Mouse (Mus musculus) CH12.LX (cell line): ENCODE measurements around the gene Wnk4. TPM values are rescaled to one million over a fixed set of nuclear protein-coding genes. Genes with fewer than 3 reads are reported as not detected.
A peak's percentile ranks its signal among the peaks of the same experiment; 100 is the strongest.

ENCODE experiments used
- DNase-seq: peaks from one replicate; pipeline ENCODE4 v3.0.0-alpha.2; 2013; ENCODE audit errors: extremely low read depth
- H3K27ac ChIP-seq: 2 replicates; pipeline ENCODE4 v1.5.1; 2012; ENCODE audit warnings: low read depth, mild to moderate bottlenecking, control low read depth, moderate library complexity; ENCODE audit not compliant: insufficient read depth
- H3K27me3 ChIP-seq: replicated peaks from 2 replicates; pipeline ENCODE3; 2012; ENCODE audit warnings: inconsistent platforms
- H3K36me3 ChIP-seq, 2 experiments: replicated peaks in 1 of 2; 2 replicates each; pipeline versions ENCODE3 to v1.6.1; 2012; ENCODE audit warnings: inconsistent platforms in 1 of 2, low read length in 1 of 2, mild to moderate bottlenecking in 1 of 2, mixed read lengths in 1 of 2, moderate library complexity in 1 of 2; ENCODE audit not compliant: control insufficient read depth in 1 of 2, insufficient read depth in 1 of 2
- H3K4me1 ChIP-seq, 2 experiments: 2 replicates each; pipeline ENCODE4 v1.6.1; 2012; ENCODE audit warnings: inconsistent platforms in 1 of 2, moderate library complexity in 1 of 2; ENCODE audit not compliant: insufficient read depth in 2 of 2, control insufficient read depth in 1 of 2
- H3K4me2 ChIP-seq: 2 replicates; pipeline ENCODE4 v1.6.1; 2012; ENCODE audit warnings: low read depth, mild to moderate bottlenecking, control low read depth; ENCODE audit not compliant: poor library complexity, insufficient read depth, severe bottlenecking
- H3K4me3 ChIP-seq, 3 experiments: fragments of 150-350 bp in 1 of 3; sonication (generic) in 1 of 3; replicated peaks in 1 of 3; 2 replicates each; pipeline versions ENCODE3 to v1.5.1; 2011 to 2012; ENCODE audit warnings: low read depth in 2 of 3, low read length in 2 of 3, mild to moderate bottlenecking in 2 of 3, moderate library complexity in 2 of 3, control low read depth in 1 of 3, improper control_type of control experiment in 1 of 3, inconsistent platforms in 1 of 3, mixed read lengths in 1 of 3; ENCODE audit not compliant: poor library complexity in 1 of 3
- H3K79me2 ChIP-seq: replicated peaks from 2 replicates; pipeline ENCODE4 v1.6.1; 2012; ENCODE audit warnings: mild to moderate bottlenecking, moderate library complexity; ENCODE audit not compliant: control insufficient read depth, poor library complexity, insufficient read depth, severe bottlenecking; ENCODE audit errors: extremely low read depth
- H3K9ac ChIP-seq: 2 replicates; pipeline ENCODE4 v1.6.1; 2012; ENCODE audit warnings: low read depth, mild to moderate bottlenecking, control low read depth, moderate library complexity; ENCODE audit not compliant: insufficient read depth
- H3K9me3 ChIP-seq: replicated peaks from 2 replicates; pipeline ENCODE3; 2012; ENCODE audit warnings: low read length, inconsistent platforms, mixed read lengths
- BHLHE40 ChIP-seq: IDR thresholded peaks from 2 replicates; pipeline ENCODE4 v1.6.1; 2011; ENCODE audit warnings: mild to moderate bottlenecking, low read depth, low read length, improper control_type of control experiment
- CHD1 ChIP-seq: IDR thresholded peaks from 2 replicates; pipeline ENCODE4 v1.6.1; 2012; ENCODE audit warnings: low read depth, low read length, improper control_type of control experiment, inconsistent platforms
- CHD2 ChIP-seq: IDR thresholded peaks from 2 replicates; pipeline ENCODE4 v1.6.1; 2011; ENCODE audit warnings: low read length, improper control_type of control experiment
- CTCF ChIP-seq, 2 experiments: IDR thresholded peaks in 1 of 2; conservative IDR thresholded peaks in 1 of 2; 2 replicates each; pipeline ENCODE4 v1.5.1; 2011 to 2012; ENCODE audit warnings: low read depth in 2 of 2, low read length in 2 of 2, improper control_type of control experiment in 1 of 2, inconsistent platforms in 1 of 2, mild to moderate bottlenecking in 1 of 2, moderate library complexity in 1 of 2
- GABPA ChIP-seq: IDR thresholded peaks from 2 replicates; pipeline ENCODE4 v1.6.1; 2012; ENCODE audit warnings: low read depth, low read length, improper control_type of control experiment, inconsistent platforms; ENCODE audit not compliant: insufficient replicate concordance
- HCFC1 ChIP-seq: IDR thresholded peaks from 2 replicates; pipeline ENCODE4 v1.6.1; 2012; ENCODE audit warnings: low read depth, mild to moderate bottlenecking, inconsistent platforms, low read length, improper control_type of control experiment
- IRF4 ChIP-seq: IDR thresholded peaks from 2 replicates; pipeline ENCODE4 v1.6.1; 2014; ENCODE audit warnings: low read depth, mild to moderate bottlenecking, inconsistent platforms, low read length, improper control_type of control experiment
- JUN ChIP-seq: IDR thresholded peaks from 2 replicates; pipeline ENCODE4 v1.6.1; 2011; ENCODE audit warnings: low read depth, mild to moderate bottlenecking, low read length, improper control_type of control experiment, moderate library complexity; ENCODE audit not compliant: insufficient read depth
- KAT2A ChIP-seq: IDR thresholded peaks from 2 replicates; pipeline ENCODE4 v1.6.1; 2012; ENCODE audit warnings: low read length, improper control_type of control experiment, inconsistent platforms; ENCODE audit not compliant: insufficient replicate concordance
- MAX ChIP-seq: IDR thresholded peaks from 2 replicates; pipeline ENCODE4 v1.6.1; 2011; ENCODE audit warnings: low read length, improper control_type of control experiment
- MEF2A ChIP-seq: IDR thresholded peaks from 2 replicates; pipeline ENCODE4 v1.6.1; 2014; ENCODE audit warnings: low read depth, mild to moderate bottlenecking, inconsistent platforms, low read length, improper control_type of control experiment, borderline replicate concordance
- MXI1 ChIP-seq: IDR thresholded peaks from 2 replicates; pipeline ENCODE4 v1.6.1; 2011; ENCODE audit warnings: mild to moderate bottlenecking, low read depth, low read length, improper control_type of control experiment
- MYC ChIP-seq: IDR thresholded peaks from 2 replicates; pipeline ENCODE4 v1.6.1; 2011; ENCODE audit warnings: low read depth, mild to moderate bottlenecking, improper control_type of control experiment, low read length
- NRF1 ChIP-seq: IDR thresholded peaks from 2 replicates; pipeline ENCODE4 v1.6.1; 2014; ENCODE audit warnings: low read depth, mild to moderate bottlenecking, inconsistent platforms, low read length, improper control_type of control experiment, moderate library complexity
- POLR2A ChIP-seq: IDR thresholded peaks from 2 replicates; pipeline ENCODE4 v1.6.1; 2011; ENCODE audit warnings: low read depth, mild to moderate bottlenecking, improper control_type of control experiment, low read length
- RAD21 ChIP-seq: IDR thresholded peaks from 2 replicates; pipeline ENCODE4 v1.6.1; 2011; ENCODE audit warnings: low read depth, mild to moderate bottlenecking, low read length, improper control_type of control experiment, moderate library complexity
- RCOR1 ChIP-seq: conservative IDR thresholded peaks from 2 replicates; pipeline ENCODE4 v1.6.1; 2012; ENCODE audit warnings: low read depth, mild to moderate bottlenecking, inconsistent platforms, low read length, improper control_type of control experiment
- SMC3 ChIP-seq: IDR thresholded peaks from 2 replicates; pipeline ENCODE4 v1.6.1; 2011; ENCODE audit warnings: low read depth, low read length, improper control_type of control experiment
- USF1 ChIP-seq: IDR thresholded peaks from 2 replicates; pipeline ENCODE4 v1.6.1; 2014; ENCODE audit warnings: low read depth, mild to moderate bottlenecking, inconsistent platforms, low read length, improper control_type of control experiment
- ZC3H11A ChIP-seq: IDR thresholded peaks from 2 replicates; pipeline ENCODE4 v1.6.1; 2012; ENCODE audit warnings: low read depth, mild to moderate bottlenecking, inconsistent platforms, low read length, improper control_type of control experiment
- ZMIZ1 ChIP-seq: IDR thresholded peaks from 2 replicates; pipeline ENCODE4 v1.6.1; 2012; ENCODE audit warnings: low read depth, mild to moderate bottlenecking, inconsistent platforms, low read length, improper control_type of control experiment
- ZNF384 ChIP-seq: IDR thresholded peaks from 2 replicates; pipeline ENCODE4 v1.6.1; 2012; ENCODE audit warnings: low read depth, low read length, improper control_type of control experiment, inconsistent platforms
- dilution Hi-C: fragments of 300-500 bp; cut with MboI; formaldehyde crosslinking; loops from 2 replicates; pipeline ENCODE4 v1.14.3; 2020; ENCODE audit warnings: low sequenced_read_pairs; ENCODE audit not compliant: extremely low pct_unique_long_range_greater_than_20kb, extremely low pct_ligation_motif_present
- in situ Hi-C: fragments of 300-500 bp; cut with MboI; formaldehyde crosslinking; loops from 3 replicates; pipeline ENCODE4 v1.14.3; 2019; ENCODE audit warnings: low sequenced_read_pairs, low pct_ligation_motif_present, low pct_unique_long_range_greater_than_20kb, mixed read lengths
- polyA plus RNA-seq: library from polyadenylated mRNA; unstranded; fragments of >175 nt; gene quantifications from 2 replicates; pipeline ENCODE4 v1.2.1, GENCODE M21; 2012; ENCODE audit warnings: low read depth; ENCODE audit not compliant: insufficient read length
- total RNA-seq, 2 experiments: library from RNA; depleted of rRNA; stranded (reverse); fragments of 300-350 nt in 1 of 2; fragments of >200 nt in 1 of 2; gene quantifications; 2 replicates each; pipeline ENCODE4 v1.2.3; 2012 to 2014

Wnk4 gene
- total and polyA plus RNA-seq, 3 experiments = 0.85 to 7.8 (median 0.90) TPM

- TF ChIP-seq POLR2A (no peak), SMC3 (no peak), RAD21 (peak; percentile 4), USF1 (no peak), IRF4 (no peak), ZMIZ1 (no peak), CHD2 (no peak), MYC (peak; percentile 65; the same call in 1 of the 2 replicates), CTCF (conservative IDR thresholded peaks at IDR 0.05 in 1 of 2, IDR thresholded peaks at IDR 0.05 in 1 of 2; ENCODE audit: low read depth in 2 of 2, low read length in 2 of 2) (peak in 1 of 2 experiments; percentile 66; a peak in 2 of 4 replicates)
- TF ChIP-seq, all 38 proteins: peak for 3
- Histone ChIP-seq H3K4me2 (no peak overlapping the region), H3K79me2 (peaks cover 34% of the 10 kb centered on the region), H3K9ac (no peak overlapping the region), H3K9me3 (no peaks in the 10 kb centered on the region), H3K27me3 (peaks cover under 1% of the 10 kb centered on the region), H3K4me1 (peaks cover 6 to 28% of the 10 kb centered on the region in 2 experiments), H3K27ac (no peak overlapping the region), H3K4me3 (no peak overlapping the region), H3K36me3 (peaks cover 16 to 22% of the 10 kb centered on the region in 2 experiments)
- dilution Hi-C loops (no loop called here), in situ Hi-C loops (no loop called here)
- no peak for DNase-seq
Measured at GRCm38 (mm10) chr11:101314567-101314966, 54.2 kb downstream of the Wnk4 start.

- peak overlapping the region; percentile 90 to 97 (median 94) for H3K4me3 ChIP-seq
- DNase-seq = no peak
Measured at GRCm38 (mm10) chr11:101315082-101315650, 54.8 kb downstream of the Wnk4 start.

GRCm38 (mm10) chr11:101315665-101316500 lies 55.5 kb downstream of the Wnk4 start, which contains the start of gene Psme3:
Psme3 (plus strand) TSS chr11:101316213.
- dilution Hi-C loops = no loop called here
- Histone ChIP-seq H3K4me1 (peaks cover 6 to 28% of the 10 kb centered on the region in 2 experiments), H3K36me3 (peaks cover 28 to 36% of the 10 kb centered on the region in 2 experiments), H3K4me2 (peak within 1 kb of the TSS; percentile 99), H3K27ac (peak within 1 kb of the TSS; percentile 75), H3K79me2 (peaks cover 36% of the 10 kb centered on the region), H3K4me3 (peak within 1 kb of the TSS; percentile 90 to 97 (median 94)), H3K27me3 (no peaks in the 10 kb centered on the region), H3K9me3 (no peaks in the 10 kb centered on the region), H3K9ac (peak within 1 kb of the TSS; percentile 93)
- in situ Hi-C loops = no loop called here
- DNase-seq = peak; percentile 96
- TF ChIP-seq GABPA = no peak; the same call in 1 of the 2 replicates
- TF ChIP-seq CTCF (conservative IDR thresholded peaks at IDR 0.05 in 1 of 2, IDR thresholded peaks at IDR 0.05 in 1 of 2; ENCODE audit: low read depth in 2 of 2, low read length in 2 of 2) = no peak
- TF ChIP-seq CHD1 = no peak
- TF ChIP-seq HCFC1 = peak; percentile 86
- TF ChIP-seq MAX = peak; percentile 99
- peak; percentile 99 for TF ChIP-seq BHLHE40
- 0 out of 2 replicates have a peak, but pooled peaks have one; percentile 67 for TF ChIP-seq RCOR1
- peak; percentile 92 for TF ChIP-seq POLR2A
- peak; percentile 11; the same call in 1 of the 2 replicates for TF ChIP-seq MEF2A
- peak; percentile 58; the same call in 1 of the 2 replicates for TF ChIP-seq KAT2A
- TF ChIP-seq NRF1 = peak; percentile 83
- TF ChIP-seq MXI1 = peak; percentile 99
- peak; percentile 55; the same call in 1 of the 2 replicates for TF ChIP-seq IRF4
- no peak for TF ChIP-seq ZC3H11A
- no peak for TF ChIP-seq RAD21
- TF ChIP-seq JUN = no peak; the same call in 1 of the 2 replicates

More at GRCm38 (mm10) chr11:101315082-101315650, 54.8 kb downstream of the Wnk4 start:
- H3K27me3 ChIP-seq = no peaks in the 10 kb centered on the region
- H3K4me2 ChIP-seq = peak overlapping the region; percentile 69
- no peaks in the 10 kb centered on the region for H3K9me3 ChIP-seq
- peaks cover 6 to 28% of the 10 kb centered on the region in 2 experiments for H3K4me1 ChIP-seq
- H3K27ac ChIP-seq = peak overlapping the region; percentile 49
- H3K36me3 ChIP-seq = peaks cover 22 to 28% of the 10 kb centered on the region in 2 experiments
- H3K9ac ChIP-seq = peak overlapping the region; percentile 93
- TF ChIP-seq HCFC1 (no peak), ZNF384 (peak; percentile 66; the same call in 1 of the 2 replicates)
- in situ Hi-C loops (no loop called here), dilution Hi-C loops (no loop called here)
- H3K79me2 ChIP-seq = peaks cover 36% of the 10 kb centered on the region
